Mouse (Mus musculus): ENCODE data around the gene Heatr6. TPM values are rescaled to one million over a fixed set of nuclear protein-coding genes. Genes with fewer than 3 reads are reported as not detected.

Heatr6 gene
- total RNA-seq (2021), result 1 to 10 TPM; 6.5 to 8.1 TPM
- long read RNA-seq, experiment 1, result 0 reads
- long read RNA-seq, experiment 2, full-length matches to known transcripts, result 2 of 4 reads
- long read RNA-seq, experiment 2, partial matches to known transcripts, result 2 of 4 reads
- long read RNA-seq, experiment 2, other reads (novel, unspliced or antisense), result 0 of 4 reads

DNA sequence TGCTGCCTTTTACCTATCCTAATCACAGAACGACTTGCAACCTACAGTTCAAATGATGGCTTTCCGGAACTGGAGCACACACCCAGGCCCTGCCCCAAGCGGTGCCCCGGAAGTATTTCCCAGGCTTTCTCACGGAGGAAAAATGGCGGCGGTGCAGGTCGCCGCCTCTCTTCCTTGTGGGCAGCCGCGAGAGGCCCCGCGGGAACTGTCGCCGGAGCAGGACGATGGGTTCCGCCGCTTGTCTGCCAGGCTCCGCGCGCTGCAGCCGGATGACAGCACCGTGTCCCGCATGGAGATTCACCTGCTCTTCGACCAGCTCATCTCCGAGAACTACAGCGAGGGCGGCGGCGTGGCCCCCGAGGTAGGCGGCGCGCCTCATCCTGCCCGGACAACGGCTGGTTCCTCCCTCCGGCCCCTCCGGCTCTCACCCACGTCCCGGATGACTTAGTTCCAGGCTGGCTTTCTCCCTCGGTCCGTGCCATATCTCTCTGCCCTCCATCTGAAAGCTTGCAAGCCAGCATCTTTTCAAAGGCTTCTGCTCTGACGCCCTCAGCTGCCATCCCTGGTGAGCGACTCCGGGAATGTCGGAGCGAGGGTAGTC lies at the start of gene Heatr6:
Heatr6 (plus strand) TSS at position 116 of the 601 bp plus-strand sequence.
- peak; percentile 81 to 87 for DNase-seq

DNA sequence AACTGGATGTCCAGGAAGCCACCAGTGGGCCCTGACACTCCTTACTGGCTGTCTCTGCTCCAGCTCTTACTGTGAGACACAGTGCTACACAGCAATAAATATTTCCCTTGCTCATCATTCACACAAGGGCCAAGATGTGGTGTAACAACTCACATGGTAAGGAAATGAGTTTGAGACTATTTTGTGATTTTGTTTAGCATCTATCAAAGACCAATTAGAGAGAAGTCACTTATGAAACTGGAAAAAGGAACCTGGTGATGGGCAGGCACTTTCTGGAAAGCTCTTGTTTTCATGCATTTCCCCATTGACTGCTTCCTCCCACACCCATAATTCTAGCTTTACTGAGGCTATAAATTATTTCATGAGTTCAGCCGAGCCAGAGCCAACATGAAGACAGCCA lies 49.8 kb upstream of the Heatr6 start, which contains the start of gene Wfdc17:
Wfdc17 (plus strand) TSS at position 287 of the 400 bp plus-strand sequence.
- no peak for DNase-seq
- intact Hi-C loops (cut with DNase I), result loop anchor here (1.0 kb wide), 1 partner anchor 16 kb away; no protein-coding TSS in a partner anchor

More for the DNA sequence above, at the start of gene Heatr6:
- intact Hi-C loops (cut with DNase I), result no loop called here

DNA sequence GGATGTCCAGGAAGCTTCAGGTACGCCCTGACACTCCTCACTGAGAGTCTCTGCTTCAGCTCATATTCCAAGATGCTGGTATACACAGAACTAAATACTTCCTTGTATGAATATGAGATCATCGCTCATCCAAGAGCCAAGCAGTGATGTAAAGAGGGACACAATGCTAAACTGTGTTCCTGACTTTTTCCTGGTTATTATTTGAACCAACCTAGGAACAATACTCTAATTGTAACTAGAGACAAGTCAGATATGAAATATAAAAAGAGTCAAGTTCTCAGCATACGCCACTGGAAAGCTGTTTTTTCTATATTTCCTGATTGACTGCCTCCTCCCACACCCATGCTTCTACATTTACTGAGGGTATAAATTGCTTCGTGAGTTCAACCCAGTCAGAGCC lies 44.8 kb upstream of the Heatr6 start, which contains the start of gene Wfdc18:
Wfdc18 (plus strand) TSS at position 301 of the 400 bp plus-strand sequence.
- intact Hi-C loops (cut with DNase I), result no loop called here

DNA sequence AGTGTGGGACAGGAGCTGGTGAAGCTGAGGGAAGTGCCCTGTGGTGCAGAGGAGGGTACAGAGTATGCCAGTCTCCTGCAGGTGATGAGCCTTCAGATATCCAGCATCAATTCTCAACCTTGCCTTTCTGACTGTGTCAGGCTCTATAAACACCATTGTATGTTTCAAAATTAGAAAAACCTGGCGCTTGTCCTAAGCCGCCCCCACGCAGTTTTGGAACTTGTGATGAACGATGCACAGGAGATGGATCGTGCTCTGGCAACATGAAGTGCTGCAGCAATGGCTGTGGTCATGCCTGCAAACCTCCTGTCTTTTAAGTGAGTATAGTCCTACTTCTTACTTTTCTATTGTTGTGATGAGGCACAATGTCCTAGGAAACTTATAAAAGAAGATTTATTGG lies 43.8 kb upstream of the Heatr6 start:
- intact Hi-C loops (cut with DNase I), result no loop called here
- DNase-seq, result no peak

More for the DNA sequence above, 44.8 kb upstream of the Heatr6 start, which contains the start of gene Wfdc18:
- no peak for DNase-seq

DNA sequence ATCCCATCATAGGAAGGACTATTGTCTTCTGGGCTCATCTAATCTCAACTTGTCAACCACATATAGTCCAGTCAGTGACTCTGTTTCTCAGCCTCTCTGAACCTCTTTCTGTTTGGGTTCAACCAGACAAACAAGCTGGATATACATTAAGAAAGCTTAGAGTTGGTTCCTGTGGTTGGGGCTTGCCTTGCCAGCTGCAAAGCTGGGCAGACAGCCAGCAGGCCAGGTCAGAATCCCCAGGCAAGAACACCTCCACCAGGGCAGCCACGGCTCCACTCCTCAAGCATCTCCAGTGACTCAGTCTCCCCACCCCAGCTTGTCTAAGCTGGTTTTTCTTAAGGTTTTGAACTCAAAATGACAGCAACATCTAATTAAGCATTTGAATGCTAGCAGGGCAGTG lies 40.8 kb upstream of the Heatr6 start:
- no peak for DNase-seq
- intact Hi-C loops (cut with DNase I), result no loop called here

DNA sequence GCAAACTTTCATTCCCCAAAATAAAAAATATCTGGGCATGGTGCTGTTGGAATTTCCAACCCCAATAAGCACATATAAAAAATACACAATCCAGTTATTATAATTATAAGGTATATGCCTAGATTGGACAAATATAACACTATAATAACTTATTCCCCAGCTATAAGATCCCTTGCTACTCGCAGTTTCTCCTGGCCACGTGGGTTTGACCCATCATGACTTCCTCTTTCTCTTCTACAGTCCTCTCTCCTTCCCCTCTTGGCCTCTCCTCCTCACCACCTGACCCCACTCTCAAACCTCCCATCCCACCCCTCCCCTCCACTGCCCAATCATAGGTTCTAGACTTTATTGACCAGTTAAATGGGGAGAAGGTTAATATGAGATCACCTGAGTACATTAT lies 39.6 kb upstream of the Heatr6 start:
- DNase-seq, result no peak
- intact Hi-C loops (cut with DNase I), result no loop called here

DNA sequence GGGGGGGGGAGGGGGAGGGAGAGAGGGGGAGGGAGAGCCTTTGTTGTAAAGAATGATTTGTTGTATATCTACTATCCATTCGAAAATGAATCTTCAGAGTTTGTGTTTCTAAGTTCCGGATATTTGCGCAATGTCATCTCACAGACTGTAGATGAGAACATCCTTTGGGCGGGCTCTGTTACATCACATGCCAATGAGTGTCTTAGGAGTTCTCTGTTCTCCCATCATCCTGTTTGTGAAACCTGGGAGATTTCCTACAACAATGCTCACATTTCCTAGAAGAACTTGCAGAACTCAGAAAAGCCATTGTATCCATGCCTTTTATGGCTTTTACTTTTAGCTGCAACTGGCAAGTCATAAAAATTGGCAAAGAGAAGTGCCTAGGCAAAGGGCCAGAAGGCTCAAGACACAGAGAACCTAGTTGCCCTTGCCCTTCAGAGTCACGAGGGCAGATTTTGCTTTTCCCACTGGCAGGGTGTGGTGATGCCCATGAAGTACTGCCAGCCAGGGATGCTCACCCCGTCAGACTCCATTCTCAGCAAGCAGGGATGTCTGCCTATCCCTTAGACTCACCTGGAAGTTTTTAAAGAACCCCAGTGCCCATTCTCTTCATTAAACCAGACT lies 36.3 kb upstream of the Heatr6 start:
- no peak for DNase-seq
- intact Hi-C loops (cut with DNase I), result no loop called here

DNA sequence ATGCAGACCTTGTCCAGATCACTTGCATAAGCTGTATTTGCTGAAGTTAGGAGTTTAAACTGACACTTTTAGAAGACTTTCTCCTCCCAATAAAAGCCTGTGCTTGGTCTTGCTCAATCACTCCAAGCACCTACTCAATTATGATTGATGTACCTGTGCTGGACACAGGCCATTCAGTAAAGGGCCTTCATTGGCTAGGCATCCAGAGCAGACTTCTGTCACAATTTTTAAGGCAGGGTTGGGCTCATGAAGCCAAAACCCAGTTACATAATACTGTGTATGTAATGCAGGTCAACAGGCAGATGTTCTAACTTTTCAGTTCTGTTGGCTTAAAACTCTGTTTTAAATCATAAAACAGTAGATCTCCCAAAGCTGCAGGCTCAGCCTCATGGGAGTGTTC lies 32.7 kb upstream of the Heatr6 start:
- intact Hi-C loops (cut with DNase I), result no loop called here
- DNase-seq, result no peak

DNA sequence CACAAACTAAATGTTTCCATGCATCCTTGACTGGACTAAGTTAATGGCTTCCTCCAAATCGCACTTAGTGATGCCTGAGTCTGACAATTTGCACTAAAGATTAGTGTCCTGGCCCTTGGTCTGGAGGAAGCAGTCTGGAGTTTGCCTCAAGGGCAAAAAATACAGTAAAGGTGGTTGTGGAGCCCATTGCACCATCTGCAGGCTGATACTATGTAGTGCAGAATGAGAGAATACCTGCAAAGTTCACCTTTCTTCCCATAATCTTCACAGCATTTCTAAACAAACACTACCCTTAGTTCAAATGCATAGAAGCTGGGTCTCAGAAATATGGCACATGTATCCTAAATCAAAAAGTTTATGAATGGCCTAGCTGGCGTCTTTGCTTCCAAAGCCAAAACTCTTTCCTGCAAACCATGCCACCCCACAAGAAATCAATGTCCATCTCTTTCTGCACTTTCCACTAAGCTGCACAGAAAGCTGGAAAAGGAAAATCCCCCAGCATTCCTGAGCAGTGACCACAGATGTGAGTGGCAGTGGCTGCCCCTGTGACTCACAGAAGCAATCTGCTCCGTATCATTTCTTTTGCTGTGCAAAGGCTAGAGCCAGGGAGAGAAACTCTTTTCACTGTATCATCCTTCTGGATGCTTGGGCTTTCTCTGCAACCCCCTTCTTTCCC lies 24.6 kb upstream of the Heatr6 start:
- DNase-seq, result no peak

DNA sequence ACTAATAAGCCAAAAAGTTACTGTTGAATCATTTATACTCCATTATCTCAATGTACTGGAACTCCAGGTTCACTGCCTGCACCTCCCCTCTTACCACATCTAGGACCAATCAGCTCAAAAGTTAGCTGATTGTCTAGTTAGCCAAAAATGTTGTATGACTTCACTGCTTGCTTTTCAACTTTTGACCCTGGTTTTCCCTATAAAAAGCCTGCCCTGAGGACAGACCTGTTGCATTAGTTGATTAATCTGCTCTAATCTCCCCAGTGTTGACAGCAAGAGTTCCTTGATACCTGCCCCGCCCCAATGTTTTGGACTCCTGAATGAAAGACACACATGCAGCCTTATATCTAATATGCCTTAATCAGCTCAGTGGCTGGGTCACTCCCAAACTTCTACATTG lies 22.4 kb upstream of the Heatr6 start:
- intact Hi-C loops (cut with DNase I), result no loop called here

More for the DNA sequence above, 24.6 kb upstream of the Heatr6 start:
- intact Hi-C loops (cut with DNase I), result no loop called here

DNA sequence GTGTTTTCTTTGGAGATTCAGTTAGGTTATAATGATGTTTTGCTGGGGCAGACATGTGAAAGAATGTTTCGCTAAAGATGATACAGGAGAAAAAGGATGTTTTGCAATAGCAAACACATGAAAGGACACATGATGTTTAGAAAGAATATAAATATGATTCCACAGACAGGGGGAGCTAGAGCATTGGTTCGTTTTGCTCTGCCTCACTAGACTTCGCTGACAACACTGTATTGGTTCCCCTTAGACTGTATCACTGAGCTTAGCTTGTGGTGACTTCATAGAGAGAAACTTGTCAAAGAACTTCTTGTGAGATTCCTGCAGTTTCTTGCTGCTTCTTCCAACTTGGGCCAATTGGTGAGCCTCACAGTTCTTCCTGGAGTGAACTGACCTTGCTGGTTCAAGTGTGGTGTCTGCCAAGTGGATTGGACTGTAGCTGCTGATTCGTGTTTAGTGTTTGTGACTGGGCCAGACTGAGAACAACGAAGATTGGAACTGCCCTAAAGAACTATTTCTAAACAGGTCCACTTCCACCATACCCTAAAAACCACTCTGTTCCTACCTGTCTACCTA lies 20.3 kb upstream of the Heatr6 start:
- intact Hi-C loops (cut with DNase I), result no loop called here
- DNase-seq, result no peak

More for the DNA sequence above, 22.4 kb upstream of the Heatr6 start:
- DNase-seq, result no peak

DNA sequence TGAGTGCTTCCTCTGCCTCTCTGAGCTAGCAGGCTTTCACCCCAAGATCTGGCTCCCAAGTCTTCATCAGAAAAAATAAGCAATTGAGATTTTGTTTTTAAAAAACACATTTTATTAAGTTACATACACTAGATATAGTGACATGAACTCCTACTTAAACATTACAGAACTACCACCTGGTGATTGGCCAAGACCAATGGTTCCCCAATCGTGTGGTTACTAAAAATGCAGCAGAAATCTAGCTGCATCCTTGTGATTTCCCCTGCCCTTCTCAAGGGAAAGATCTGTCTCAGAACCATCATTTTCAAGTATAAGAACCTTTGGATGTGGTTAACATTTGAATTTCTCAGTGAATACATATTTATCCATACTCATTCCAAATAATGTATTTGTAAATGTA lies 19.3 kb upstream of the Heatr6 start:
- DNase-seq, result no peak
- intact Hi-C loops (cut with DNase I), result no loop called here

DNA sequence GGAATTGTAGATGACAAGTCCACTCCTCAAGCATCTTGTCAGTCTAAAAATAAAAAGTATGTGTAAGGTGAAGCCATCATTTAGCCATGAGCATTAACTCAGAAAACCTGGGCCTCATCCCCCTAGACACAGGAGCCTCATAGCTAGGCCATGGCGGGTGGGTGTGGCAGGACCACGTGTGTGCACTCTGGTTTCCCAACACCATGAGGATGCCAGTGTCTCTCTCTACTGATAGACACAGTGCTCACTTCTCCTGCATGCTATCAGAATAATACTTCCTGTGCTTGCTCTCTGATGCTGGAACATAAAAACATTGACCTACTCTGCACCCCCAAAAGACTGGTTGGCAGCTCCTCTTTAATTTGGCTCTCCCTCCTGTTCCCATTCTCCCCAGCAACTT lies 17.6 kb upstream of the Heatr6 start:
- DNase-seq, result no peak
- intact Hi-C loops (cut with DNase I), result no loop called here

DNA sequence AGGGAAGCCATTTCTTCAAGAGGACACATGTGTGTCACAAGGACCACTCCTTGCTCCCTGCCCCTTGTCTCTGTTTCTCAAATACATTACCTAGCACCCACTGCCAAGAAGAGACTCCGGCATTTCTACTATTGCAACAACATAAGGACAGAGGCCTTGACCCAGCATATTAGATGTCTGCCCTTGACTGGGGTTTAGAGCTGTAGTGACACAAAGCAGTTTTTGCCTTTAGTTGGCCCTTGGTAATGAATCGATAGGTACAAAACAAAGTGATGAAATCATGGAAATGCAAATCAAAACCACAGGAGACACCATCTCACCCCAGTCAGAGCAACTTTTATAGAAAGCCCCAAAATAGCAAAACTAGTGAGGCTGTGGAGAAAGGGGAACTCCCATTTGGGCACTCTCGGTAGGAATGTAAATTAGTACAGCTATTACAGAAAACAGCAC lies 16.4 kb upstream of the Heatr6 start:
- intact Hi-C loops (cut with DNase I), result no loop called here
- no peak for DNase-seq

DNA sequence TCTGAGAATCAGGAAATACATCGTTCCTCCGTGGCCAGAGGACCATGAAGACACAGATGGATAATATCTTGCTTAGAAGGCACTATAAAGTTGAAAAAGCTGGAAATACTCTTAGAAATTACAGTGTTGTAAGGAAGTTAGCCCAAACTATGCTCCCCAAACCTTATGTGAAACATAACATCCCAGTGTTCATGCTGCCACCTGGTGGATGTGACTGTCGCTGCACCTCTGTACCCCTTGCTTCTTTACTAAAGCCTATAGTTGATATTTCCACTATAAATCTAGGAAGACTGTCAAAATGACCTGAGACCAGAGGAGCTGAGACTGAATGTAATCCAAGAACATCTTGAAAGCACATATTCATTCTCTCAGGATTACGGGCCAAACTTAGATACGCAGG lies 14.3 kb upstream of the Heatr6 start:
- DNase-seq, result peak; percentile 51 to 65
- intact Hi-C loops (cut with DNase I), result loop anchor here (1.0 kb wide), 1 partner anchor 183 kb away; no protein-coding TSS in a partner anchor

DNA sequence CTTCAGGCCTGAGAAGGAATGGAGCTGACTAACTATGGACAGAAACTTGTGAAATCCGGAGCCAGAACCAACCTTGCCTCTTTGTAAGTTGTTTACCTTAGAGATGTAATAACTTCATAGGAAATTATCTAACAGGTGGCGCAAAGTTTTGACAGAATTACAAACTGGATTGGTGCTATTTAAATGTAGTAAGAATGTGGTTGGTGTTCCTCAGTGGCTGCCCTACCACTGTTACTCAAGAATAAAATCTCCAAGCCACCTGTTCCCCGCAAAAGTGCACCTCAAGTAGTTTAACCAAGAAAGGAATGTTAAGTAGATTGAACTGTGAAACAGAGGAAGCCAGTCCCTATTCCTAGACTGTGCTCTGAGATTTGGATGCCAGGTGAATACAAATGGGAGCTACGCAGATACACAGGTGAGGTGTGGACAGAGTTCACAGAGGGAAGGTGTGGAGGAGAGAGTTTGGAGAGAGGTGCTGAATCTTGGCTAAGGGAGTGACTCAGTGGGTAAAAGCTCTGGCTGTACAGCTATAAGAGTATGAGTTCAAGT lies 13.0 kb upstream of the Heatr6 start:
- intact Hi-C loops (cut with DNase I), result loop anchor here (5.0 kb wide), 1 partner anchor 298 kb away; no protein-coding TSS in a partner anchor

DNA sequence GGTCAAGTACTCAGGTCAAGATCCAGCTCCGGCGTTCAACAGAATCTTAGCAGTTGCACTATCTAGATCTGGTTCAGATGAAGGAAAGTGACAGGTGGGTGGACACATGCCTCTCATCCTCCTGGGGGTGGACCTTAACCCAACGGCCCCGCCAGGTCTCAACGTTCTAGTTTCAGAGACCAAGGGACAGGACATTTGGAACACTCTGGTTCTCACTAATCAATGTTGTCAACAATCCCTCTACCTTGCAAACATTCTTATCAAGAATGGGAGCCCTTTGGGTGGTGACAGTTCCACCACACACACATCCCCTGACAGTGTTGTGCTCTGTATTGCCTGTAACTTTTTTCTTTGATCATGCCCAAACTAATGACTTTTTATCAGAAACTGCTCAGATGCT lies 11.7 kb upstream of the Heatr6 start:
- no peak for DNase-seq
- intact Hi-C loops (cut with DNase I), result loop anchor here (5.0 kb wide), 1 partner anchor 300 kb away; no protein-coding TSS in a partner anchor

More for the DNA sequence above, 13.0 kb upstream of the Heatr6 start:
- DNase-seq, result no peak

DNA sequence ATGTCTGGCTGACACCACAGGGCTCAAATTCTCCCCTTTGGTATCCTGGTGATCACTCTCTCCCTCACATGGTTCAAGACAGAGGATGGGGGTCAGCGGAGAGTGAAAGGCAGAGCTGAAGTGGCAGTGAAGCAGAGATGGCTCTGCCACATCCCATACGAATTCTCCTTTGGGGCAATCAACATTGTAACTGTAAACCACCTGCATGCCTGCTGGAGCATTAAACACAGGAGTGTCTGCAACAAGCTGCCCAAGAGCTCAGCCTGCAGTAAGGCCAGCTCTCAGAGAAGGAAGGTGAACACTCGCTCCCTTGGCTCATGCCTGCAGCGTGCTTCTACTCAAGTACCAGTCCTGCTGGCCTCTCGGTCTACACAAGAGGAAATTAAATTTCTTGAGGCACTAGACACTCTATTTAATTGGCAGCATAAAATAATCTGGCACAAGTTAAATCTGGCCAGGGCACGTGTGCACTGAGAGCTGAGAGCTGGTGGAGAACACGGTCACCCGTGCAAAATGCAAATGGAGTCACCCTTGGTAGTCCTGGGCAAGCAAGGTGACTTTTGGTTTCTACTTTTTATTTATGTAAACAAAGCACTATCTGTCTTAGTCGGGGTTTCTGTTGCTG lies 10.7 kb upstream of the Heatr6 start:
- intact Hi-C loops (cut with DNase I), result loop anchor here (5.0 kb wide), 1 partner anchor 301 kb away; no protein-coding TSS in a partner anchor
- no peak for DNase-seq

DNA sequence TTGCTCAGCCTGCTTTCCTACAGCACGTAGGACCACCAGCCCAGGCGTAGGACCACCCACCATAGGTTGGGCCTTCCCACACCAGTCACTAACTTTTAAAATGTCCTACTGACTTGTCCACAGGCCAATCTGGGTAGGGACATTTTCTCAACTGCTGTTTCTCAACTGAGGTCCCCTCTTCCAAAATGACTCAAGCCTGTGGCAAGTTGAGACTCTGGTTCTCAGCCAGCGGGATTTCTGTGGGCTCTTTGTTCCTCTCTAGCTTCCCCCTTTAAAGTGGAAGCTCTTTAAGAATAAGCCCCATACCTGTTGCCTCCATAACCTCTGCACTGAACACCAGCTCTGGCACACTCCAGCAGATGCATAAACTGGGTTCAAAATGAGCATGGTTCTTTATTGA lies 10.0 kb upstream of the Heatr6 start:
- intact Hi-C loops (cut with DNase I), result loop anchor here (5.0 kb wide), 1 partner anchor 301 kb away; no protein-coding TSS in a partner anchor

DNA sequence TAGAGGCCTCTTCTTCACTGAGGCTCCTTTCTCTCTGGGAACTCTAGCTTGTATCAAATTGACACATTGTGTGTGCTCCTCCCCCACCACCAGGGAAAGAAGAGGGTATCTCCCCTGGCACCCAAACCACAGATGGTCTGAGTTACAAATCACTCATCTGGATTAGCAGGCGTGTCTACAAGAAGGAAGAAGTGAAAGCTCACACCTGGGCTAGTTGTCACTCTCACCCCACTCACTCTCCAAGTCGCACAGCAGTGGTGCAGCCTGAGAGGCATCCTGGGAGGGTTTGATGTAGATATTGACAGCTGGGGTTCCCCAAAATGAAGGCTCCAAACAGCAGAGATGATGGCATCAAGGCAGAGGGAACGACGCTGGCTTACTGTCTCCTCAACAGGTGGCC lies 7.3 kb upstream of the Heatr6 start:
- DNase-seq, result no peak
- intact Hi-C loops (cut with DNase I), result no loop called here

More for the DNA sequence above, 10.0 kb upstream of the Heatr6 start:
- DNase-seq, result no peak
